Mouse (Mus musculus) layer of hippocampus, adult 8-10 months (tissue): Measurements from ENCODE around the gene Smoc2. TPM values are rescaled to one million over a fixed set of nuclear protein-coding genes. Genes with fewer than 3 reads are reported as not detected.

Experiments
- DNase-seq, 2 experiments: peaks; one replicate each; pipeline ENCODE4 v3.0.0; 2022; ENCODE audit warnings: low spot score in 2 of 2
- total RNA-seq, 4 experiments: library from RNA; stranded (reverse); gene quantifications; 2 replicates each; pipeline ENCODE4 v1.2.4; 2022

Gene Smoc2
- total RNA-seq, 4 experiments from 2014 or later, result 21.5 to 34.3 (median 27.0) TPM

GRCm38 (mm10) chr17:14346891-14347290, 67.6 kb downstream of the Smoc2 start:
- no peak for DNase-seq

GRCm38 (mm10) chr17:14349086-14349814, 69.9 kb downstream of the Smoc2 start:
- DNase-seq, result no peak

GRCm38 (mm10) chr17:14353219-14354079, 74.1 kb downstream of the Smoc2 start:
- DNase-seq, result no peak

GRCm38 (mm10) chr17:14361511-14361910, 82.2 kb downstream of the Smoc2 start:
- DNase-seq, result no peak

GRCm38 (mm10) chr17:14370476-14370875, 91.2 kb downstream of the Smoc2 start:
- peak; percentile 71 to 77 for DNase-seq

GRCm38 (mm10) chr17:14371606-14372005, 92.3 kb downstream of the Smoc2 start:
- DNase-seq, result no peak

- DNase-seq, result peak in 1 of 2 experiments; percentile 41
Measured at GRCm38 (mm10) chr17:14372324-14373145, 93.2 kb downstream of the Smoc2 start.

- DNase-seq, result no peak
Measured at GRCm38 (mm10) chr17:14378692-14379446, 99.6 kb downstream of the Smoc2 start.

- DNase-seq, result no peak
Measured at GRCm38 (mm10) chr17:14379518-14379917, 100.2 kb downstream of the Smoc2 start.

GRCm38 (mm10) chr17:14379966-14380365, 100.7 kb downstream of the Smoc2 start:
- DNase-seq, result no peak

GRCm38 (mm10) chr17:14380526-14380925, 101.2 kb downstream of the Smoc2 start:
- no peak for DNase-seq

- no peak for DNase-seq
Measured at GRCm38 (mm10) chr17:14381482-14381881, 102.2 kb downstream of the Smoc2 start.

- DNase-seq, result no peak
Measured at GRCm38 (mm10) chr17:14383981-14384380, 104.7 kb downstream of the Smoc2 start.

- DNase-seq, result no peak
Measured at GRCm38 (mm10) chr17:14384980-14385379, 105.7 kb downstream of the Smoc2 start.

GRCm38 (mm10) chr17:14387261-14387660, 108.0 kb downstream of the Smoc2 start:
- DNase-seq, result no peak

- DNase-seq, result no peak
Measured at GRCm38 (mm10) chr17:14392443-14392842, 113.1 kb downstream of the Smoc2 start.

- no peak for DNase-seq
Measured at GRCm38 (mm10) chr17:14394861-14395260, 115.6 kb downstream of the Smoc2 start.

GRCm38 (mm10) chr17:14397456-14397855, 118.2 kb downstream of the Smoc2 start:
- no peak for DNase-seq

- DNase-seq, result no peak
Measured at GRCm38 (mm10) chr17:14398650-14399424, 119.5 kb downstream of the Smoc2 start.

GRCm38 (mm10) chr17:14400960-14401359, 121.7 kb downstream of the Smoc2 start:
- DNase-seq, result peak in 1 of 2 experiments; percentile 6
